Mouse (Mus musculus): Measurements from ENCODE around the gene Baz2a. TPM values are rescaled to one million over a fixed set of nuclear protein-coding genes. Genes with fewer than 3 reads are reported as not detected.

Gene Baz2a
- polyA plus RNA-seq, 1 experiment, result 30.8 TPM

- peaks cover 91% of the 10 kb centered on the region for H3K36me3 ChIP-seq (ENCODE audit: control insufficient read depth, insufficient read depth, low read length)
- 89% methylated on average over 7 of the region's 7 CpGs for WGBS
These were observed 32.5 kb downstream of the Baz2a start for GRCm38 (mm10) chr10:128123833-128124232.

GRCm38 (mm10) chr10:128124831-128125230, 33.5 kb downstream of the Baz2a start:
- 94% methylated on average over 9 of the region's 9 CpGs for WGBS
- Histone ChIP-seq H3K36me3 (ENCODE audit: control insufficient read depth, insufficient read depth, low read length) (peaks cover 85% of the 10 kb centered on the region), H3K27ac (ENCODE audit: insufficient read depth, low read depth, low read length) (no peak overlapping the region), H3K4me3 (ENCODE audit: low read depth, low read length) (no peak overlapping the region), H3K27me3 (ENCODE audit: control insufficient read depth, insufficient read depth, low read length) (no peaks in the 10 kb centered on the region), H3K4me1 (ENCODE audit: control insufficient read depth, insufficient read depth, insufficient read length, low read length) (no peaks in the 10 kb centered on the region)
- TF ChIP-seq POLR2A (IDR thresholded peaks at IDR 0.05; ENCODE audit: low read depth, low read length) (no peak), CTCF (IDR thresholded peaks at IDR 0.05; ENCODE audit: extremely low read depth, insufficient read length, insufficient replicate concordance, low read depth, low read length) (no peak)

More at GRCm38 (mm10) chr10:128123833-128124232, 32.5 kb downstream of the Baz2a start:
- TF ChIP-seq POLR2A (IDR thresholded peaks at IDR 0.05; ENCODE audit: low read depth, low read length), result no peak
- H3K27ac ChIP-seq (ENCODE audit: insufficient read depth, low read depth, low read length), result no peak overlapping the region
- no peak overlapping the region for H3K4me3 ChIP-seq (ENCODE audit: low read depth, low read length)
- no peaks in the 10 kb centered on the region for H3K4me1 ChIP-seq (ENCODE audit: control insufficient read depth, insufficient read depth, insufficient read length, low read length)
- no peaks in the 10 kb centered on the region for H3K27me3 ChIP-seq (ENCODE audit: control insufficient read depth, insufficient read depth, low read length)

GRCm38 (mm10) chr10:128125951-128126350, 34.6 kb downstream of the Baz2a start:
- Histone ChIP-seq H3K4me3 (ENCODE audit: low read depth, low read length) (no peak overlapping the region), H3K27me3 (ENCODE audit: control insufficient read depth, insufficient read depth, low read length) (no peaks in the 10 kb centered on the region), H3K27ac (ENCODE audit: insufficient read depth, low read depth, low read length) (no peak overlapping the region), H3K4me1 (ENCODE audit: control insufficient read depth, insufficient read depth, insufficient read length, low read length) (no peaks in the 10 kb centered on the region), H3K36me3 (ENCODE audit: control insufficient read depth, insufficient read depth, low read length) (peaks cover 81% of the 10 kb centered on the region)
- 93% methylated on average over 14 of the region's 14 CpGs for WGBS
- TF ChIP-seq CTCF (IDR thresholded peaks at IDR 0.05; ENCODE audit: extremely low read depth, insufficient read length, insufficient replicate concordance, low read depth, low read length), result no peak
- no peak for TF ChIP-seq POLR2A (IDR thresholded peaks at IDR 0.05; ENCODE audit: low read depth, low read length)

- Histone ChIP-seq H3K4me1 (ENCODE audit: control insufficient read depth, insufficient read depth, insufficient read length, low read length) (peaks cover 4% of the 10 kb centered on the region; the same call in 1 of the 2 replicates), H3K27me3 (ENCODE audit: control insufficient read depth, insufficient read depth, low read length) (no peaks in the 10 kb centered on the region), H3K27ac (ENCODE audit: insufficient read depth, low read depth, low read length) (no peak overlapping the region), H3K36me3 (ENCODE audit: control insufficient read depth, insufficient read depth, low read length) (peaks cover 66% of the 10 kb centered on the region), H3K4me3 (ENCODE audit: low read depth, low read length) (no peak overlapping the region)
- WGBS, result 77% methylated on average over 5 of the region's 5 CpGs
- TF ChIP-seq CTCF (IDR thresholded peaks at IDR 0.05; ENCODE audit: extremely low read depth, insufficient read length, insufficient replicate concordance, low read depth, low read length) (no peak), POLR2A (IDR thresholded peaks at IDR 0.05; ENCODE audit: low read depth, low read length) (no peak)
These were observed 36.1 kb downstream of the Baz2a start for GRCm38 (mm10) chr10:128127497-128127896.

- Histone ChIP-seq H3K27me3 (ENCODE audit: control insufficient read depth, insufficient read depth, low read length) (no peaks in the 10 kb centered on the region), H3K4me1 (ENCODE audit: control insufficient read depth, insufficient read depth, insufficient read length, low read length) (peaks cover 4% of the 10 kb centered on the region), H3K4me3 (ENCODE audit: low read depth, low read length) (no peak overlapping the region), H3K27ac (ENCODE audit: insufficient read depth, low read depth, low read length) (no peak overlapping the region), H3K36me3 (ENCODE audit: control insufficient read depth, insufficient read depth, low read length) (peaks cover 61% of the 10 kb centered on the region)
- no peak for TF ChIP-seq CTCF (IDR thresholded peaks at IDR 0.05; ENCODE audit: extremely low read depth, insufficient read length, insufficient replicate concordance, low read depth, low read length)
- no peak for TF ChIP-seq POLR2A (IDR thresholded peaks at IDR 0.05; ENCODE audit: low read depth, low read length)
- 77% methylated on average over 8 of the region's 8 CpGs for WGBS
These were observed 36.8 kb downstream of the Baz2a start for GRCm38 (mm10) chr10:128128143-128128542.

- H3K27me3 ChIP-seq (ENCODE audit: control insufficient read depth, insufficient read depth, low read length), result no peaks in the 10 kb centered on the region
- peaks cover 33% of the 10 kb centered on the region for H3K36me3 ChIP-seq (ENCODE audit: control insufficient read depth, insufficient read depth, low read length)
- H3K27ac ChIP-seq (ENCODE audit: insufficient read depth, low read depth, low read length), result no peak overlapping the region
- TF ChIP-seq CTCF (IDR thresholded peaks at IDR 0.05; ENCODE audit: extremely low read depth, insufficient read length, insufficient replicate concordance, low read depth, low read length) (no peak), POLR2A (IDR thresholded peaks at IDR 0.05; ENCODE audit: low read depth, low read length) (no peak)
- H3K4me3 ChIP-seq (ENCODE audit: low read depth, low read length), result no peak overlapping the region
- WGBS, result 74% methylated on average over 3 of the region's 3 CpGs
- peaks cover 4% of the 10 kb centered on the region for H3K4me1 ChIP-seq (ENCODE audit: control insufficient read depth, insufficient read depth, insufficient read length, low read length)
These were observed 39.9 kb downstream of the Baz2a start for GRCm38 (mm10) chr10:128131297-128131696.

GRCm38 (mm10) chr10:128131812-128132211, 40.4 kb downstream of the Baz2a start:
- Histone ChIP-seq H3K36me3 (ENCODE audit: control insufficient read depth, insufficient read depth, low read length) (peaks cover 28% of the 10 kb centered on the region), H3K27ac (ENCODE audit: insufficient read depth, low read depth, low read length) (no peak overlapping the region), H3K4me1 (ENCODE audit: control insufficient read depth, insufficient read depth, insufficient read length, low read length) (peaks cover 4% of the 10 kb centered on the region), H3K4me3 (ENCODE audit: low read depth, low read length) (no peak overlapping the region), H3K27me3 (ENCODE audit: control insufficient read depth, insufficient read depth, low read length) (no peaks in the 10 kb centered on the region)
- TF ChIP-seq POLR2A (IDR thresholded peaks at IDR 0.05; ENCODE audit: low read depth, low read length), result no peak
- TF ChIP-seq CTCF (IDR thresholded peaks at IDR 0.05; ENCODE audit: extremely low read depth, insufficient read length, insufficient replicate concordance, low read depth, low read length), result no peak

Data from small intestine, adult 2 months (tissue).